Mouse (Mus musculus): Measurements from ENCODE around the gene Noc4l.

The Noc4l gene

GRCm38 (mm10) chr5:110652719-110653648 lies at the start of gene Noc4l, which contains the start of gene Ddx51:
Gene Noc4l (minus strand): TSS chr5:110653417.
Gene Ddx51 (plus strand): TSS chr5:110653451.
- DNase-seq (ENCODE audit: low read depth, low spot score): peak; percentile 93

GRCm38 (mm10) chr5:110698617-110699016 lies 45.4 kb upstream of the Noc4l start:
- no peak for DNase-seq (ENCODE audit: low read depth, low spot score)

- no peak for DNase-seq (ENCODE audit: low read depth, low spot score)
Measured at GRCm38 (mm10) chr5:110682041-110682440, 28.8 kb upstream of the Noc4l start.

DNA sequence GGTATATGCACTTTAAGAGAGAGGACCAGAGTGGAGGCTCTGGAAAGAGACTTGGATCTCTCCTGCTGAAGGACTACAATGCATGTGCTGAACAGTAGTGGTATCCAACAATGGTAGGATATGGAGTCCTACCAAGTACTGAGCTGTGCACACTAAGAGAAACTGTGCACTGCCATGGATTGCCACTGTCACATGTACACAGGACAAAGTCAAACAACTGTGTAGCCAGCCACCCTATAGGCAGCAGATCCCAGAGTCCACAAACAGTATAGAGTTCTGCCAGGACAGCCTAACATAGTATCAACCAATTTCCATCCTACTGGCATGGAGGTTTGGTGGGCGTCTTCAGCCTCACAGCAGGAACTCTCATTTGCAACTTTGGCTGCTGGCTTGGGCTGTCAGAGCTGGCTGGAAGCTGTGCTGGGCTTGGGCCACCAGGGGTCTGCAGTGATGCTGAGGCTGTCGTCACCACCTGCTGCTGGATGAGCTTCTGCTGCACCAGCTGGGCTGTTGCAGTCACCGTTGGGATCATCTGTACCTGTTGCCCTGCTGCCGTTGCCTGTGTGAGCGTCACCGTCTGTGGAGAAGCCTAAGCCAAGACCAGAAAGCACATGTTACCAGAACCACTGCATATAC lies 12.4 kb upstream of the Noc4l start:
- no peak for DNase-seq (ENCODE audit: low read depth, low spot score)

- no peak for DNase-seq (ENCODE audit: low read depth, low spot score)
Measured at GRCm38 (mm10) chr5:110664750-110665269, 11.6 kb upstream of the Noc4l start.

GRCm38 (mm10) chr5:110664041-110664440 lies 10.8 kb upstream of the Noc4l start:
- DNase-seq (ENCODE audit: low read depth, low spot score): no peak

DNA sequence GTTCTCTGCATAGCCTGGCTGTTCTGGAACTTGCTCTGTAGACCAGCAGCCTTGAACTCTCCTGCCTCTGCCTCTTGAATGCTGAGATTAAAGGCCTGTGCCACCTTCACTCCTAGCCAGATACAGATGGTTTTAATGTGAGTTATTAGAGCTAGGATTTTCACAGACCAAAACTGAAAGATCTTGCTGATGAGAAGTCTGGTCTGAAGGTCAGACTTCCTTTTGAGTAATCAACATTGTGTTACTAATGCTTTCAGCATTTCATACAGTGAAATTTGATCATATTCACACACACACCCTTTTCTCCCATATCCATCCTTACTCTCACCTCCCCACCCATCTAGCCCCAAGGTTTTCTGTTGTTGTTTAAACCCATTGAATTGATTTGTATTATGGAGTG lies 6.5 kb upstream of the Noc4l start:
- DNase-seq (ENCODE audit: low read depth, low spot score): peak; percentile 90

- no peak for DNase-seq (ENCODE audit: low read depth, low spot score)
Measured at GRCm38 (mm10) chr5:110653686-110654085, 469 bp upstream of the Noc4l start.

GRCm38 (mm10) chr5:110646377-110646776 lies 6.8 kb downstream of the Noc4l start:
- DNase-seq (ENCODE audit: low read depth, low spot score): no peak

DNA sequence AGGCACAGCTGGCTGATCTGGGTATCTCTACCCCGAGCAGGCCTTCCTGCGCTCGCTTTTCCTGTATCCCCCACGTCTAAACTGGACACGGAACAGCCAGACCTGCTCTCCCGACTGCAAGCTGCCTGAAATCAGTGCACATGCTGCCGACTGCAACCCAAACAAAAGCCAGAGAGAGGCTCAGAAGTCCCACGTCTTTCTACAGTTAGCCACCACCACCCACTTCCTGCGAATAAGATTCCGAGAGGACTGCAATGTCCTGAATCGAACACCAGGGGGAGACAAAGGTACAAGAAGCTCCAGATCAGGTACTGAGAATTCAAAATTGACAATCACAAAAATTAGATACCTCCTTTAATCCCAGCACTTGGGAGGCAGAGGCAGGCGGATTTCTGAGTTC lies 13.8 kb downstream of the Noc4l start:
- DNase-seq (ENCODE audit: low read depth, low spot score): peak; percentile 92

DNA sequence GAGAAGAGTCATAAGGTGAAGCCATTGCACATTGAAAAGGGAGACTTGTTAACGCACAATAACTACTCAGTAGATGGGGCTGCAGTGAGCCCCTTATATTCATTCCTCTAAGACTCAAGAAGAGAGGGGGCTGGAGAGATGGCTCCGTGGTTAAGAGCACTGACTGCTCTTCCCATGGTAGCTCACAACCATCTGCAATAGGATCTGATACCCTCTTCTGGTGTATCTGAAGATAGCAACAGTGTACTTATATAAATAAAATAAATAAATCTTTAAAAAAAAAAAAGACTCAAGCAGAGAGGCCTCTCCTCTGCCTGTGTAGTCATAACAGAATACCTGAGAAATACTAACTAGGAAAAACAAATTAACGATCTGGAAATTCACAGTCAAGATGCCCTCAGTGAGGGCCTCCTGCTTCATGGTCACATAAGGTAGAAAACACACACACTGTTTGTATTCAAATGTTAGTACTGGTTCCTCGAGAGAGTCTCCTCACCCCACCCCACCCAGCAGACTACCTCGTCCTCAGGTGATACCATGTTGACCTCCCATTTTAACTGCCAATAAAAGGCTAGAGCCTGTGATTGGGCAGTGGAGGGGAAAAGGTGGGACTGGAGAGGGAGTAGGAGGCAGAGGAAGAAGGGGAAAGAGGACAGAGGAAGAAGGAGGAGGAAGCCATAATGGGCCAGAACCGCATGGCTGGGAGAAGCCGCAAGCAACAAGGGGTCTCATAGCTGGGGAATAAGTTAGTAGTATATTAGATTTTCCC lies 14.7 kb downstream of the Noc4l start:
- peak; percentile 47 for DNase-seq (ENCODE audit: low read depth, low spot score)

- DNase-seq (ENCODE audit: low read depth, low spot score): no peak
Measured at GRCm38 (mm10) chr5:110635951-110636707, 17.1 kb downstream of the Noc4l start.

DNA sequence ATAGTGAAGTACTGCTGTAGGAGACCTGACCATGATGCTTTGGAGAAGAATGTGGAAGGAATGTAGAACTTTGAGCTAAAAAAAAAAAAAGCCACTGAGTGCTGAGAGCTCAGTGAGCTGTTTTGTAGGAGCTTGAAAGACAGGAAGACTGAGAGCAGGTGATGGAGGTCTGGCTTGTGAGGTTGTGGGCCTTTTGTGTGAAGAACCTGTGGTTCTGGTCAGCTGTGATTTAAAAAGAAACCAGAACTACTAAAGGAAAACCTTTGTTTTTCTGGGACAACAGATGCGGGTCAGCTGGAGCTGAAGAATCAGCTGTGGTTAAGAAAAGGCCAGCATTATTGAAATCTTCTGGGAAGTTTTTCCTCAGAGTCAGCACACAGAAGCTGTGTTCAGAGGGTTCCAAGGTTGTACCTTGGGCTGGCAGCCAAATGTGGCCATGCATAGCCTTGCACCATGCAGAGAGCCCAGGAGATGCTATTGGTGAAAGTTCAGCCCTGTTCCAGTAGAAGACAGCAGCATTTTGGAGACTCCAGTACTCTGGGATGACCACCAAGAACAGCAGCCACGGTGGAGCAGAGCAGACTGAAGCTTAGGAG lies 23.6 kb downstream of the Noc4l start:
- DNase-seq (ENCODE audit: low read depth, low spot score): peak; percentile 57

GRCm38 (mm10) chr5:110628156-110628555 lies 25.1 kb downstream of the Noc4l start:
- no peak for DNase-seq (ENCODE audit: low read depth, low spot score)

GRCm38 (mm10) chr5:110627351-110627750 lies 25.9 kb downstream of the Noc4l start:
- DNase-seq (ENCODE audit: low read depth, low spot score): no peak

DNA sequence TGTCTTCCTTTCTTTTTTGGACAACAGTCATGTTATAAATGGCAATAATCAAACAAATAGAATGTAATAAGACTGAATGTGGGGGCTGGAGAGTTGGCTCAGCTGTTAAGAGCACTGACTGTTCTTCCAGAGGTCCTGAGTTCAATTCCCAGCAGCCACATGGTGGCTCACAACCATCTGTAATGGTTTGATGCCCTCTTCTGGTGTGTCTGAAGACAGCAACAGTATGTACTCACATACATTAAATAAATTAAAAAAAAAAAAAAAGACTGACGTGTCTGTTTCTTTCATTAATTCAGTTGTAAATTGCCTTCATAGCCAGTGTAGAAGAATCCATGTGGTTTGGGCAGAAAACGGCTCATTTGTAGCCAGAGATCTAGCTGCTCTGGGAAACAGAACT lies 28.9 kb downstream of the Noc4l start:
- DNase-seq (ENCODE audit: low read depth, low spot score): no peak

DNA sequence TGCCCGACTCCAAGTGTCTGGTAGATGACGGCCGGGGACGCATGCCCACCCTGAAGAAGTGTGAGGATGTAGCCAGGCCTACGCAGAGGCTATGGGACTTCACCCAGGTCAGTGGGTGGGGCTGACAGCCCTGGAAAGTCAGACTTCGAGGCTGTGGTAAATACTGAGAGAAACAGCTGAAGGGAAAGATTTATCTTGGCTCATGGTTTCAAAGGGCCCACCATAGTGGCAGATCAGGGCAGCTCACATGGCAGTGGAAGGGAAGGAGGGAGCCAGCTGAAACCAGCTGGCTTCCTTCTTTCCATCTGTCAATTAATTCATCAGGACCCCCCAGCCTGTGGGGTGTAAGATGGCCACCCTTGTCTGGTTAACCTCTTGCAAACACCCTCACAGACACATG lies 34.0 kb downstream of the Noc4l start:
- DNase-seq (ENCODE audit: low read depth, low spot score): no peak

GRCm38 (mm10) chr5:110611435-110612158 lies 41.6 kb downstream of the Noc4l start:
- peak; percentile 98 for DNase-seq (ENCODE audit: low read depth, low spot score)

DNA sequence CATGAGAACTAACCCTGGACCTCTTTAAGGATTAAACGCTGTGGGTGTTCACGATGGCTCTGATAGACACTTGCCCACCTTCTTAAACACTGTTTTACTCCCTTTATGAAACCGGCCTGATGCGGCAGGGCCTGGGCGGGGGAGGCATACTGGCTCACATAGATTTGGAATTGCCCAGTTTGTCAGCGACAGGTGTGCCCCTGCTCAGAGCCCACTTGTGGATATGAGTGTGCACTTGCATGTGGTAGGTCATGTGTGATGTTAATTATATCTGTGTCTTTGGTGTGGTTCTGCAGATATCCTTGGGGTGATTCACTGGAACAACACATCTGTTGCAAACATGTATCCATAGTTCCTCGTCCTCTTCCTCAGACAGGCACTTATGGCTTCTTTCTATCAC lies 42.7 kb downstream of the Noc4l start:
- DNase-seq (ENCODE audit: low read depth, low spot score): no peak

GRCm38 (mm10) chr5:110609868-110610267 lies 43.3 kb downstream of the Noc4l start:
- no peak for DNase-seq (ENCODE audit: low read depth, low spot score)

Measured in 3T3-L1 (cell line).